Mouse (Mus musculus) stomach, embryonic 14.5 days (tissue): ENCODE measurements around the gene Rab15. TPM values are rescaled to one million over a fixed set of nuclear protein-coding genes. Genes with fewer than 3 reads are reported as not detected.
"Not testable (repeated sequence)": the region's sequence is repeated elsewhere in the genome, so short reads cannot be mapped to it uniquely, and the experiment has no call there.

Experiments
- ATAC-seq: fragments of 200-750 bp; cut with Nextera tagmentation; 2 replicates; pipeline ENCODE4 v1.8.0; 2017; ENCODE audit warnings: low read depth, moderate TSS enrichment; ENCODE audit not compliant: insufficient number of reproducible peaks, insufficient read depth, low FRiP score
- H3K27ac ChIP-seq: fragments of 300-500 bp; sonication (generic); 2 replicates; pipeline ENCODE4 v1.5.1; 2014; ENCODE audit warnings: mild to moderate bottlenecking, low read length, moderate library complexity, mixed read lengths
- H3K27me3 ChIP-seq: fragments of 300-500 bp; sonication (generic); 2 replicates; pipeline ENCODE4 v1.6.1; 2014; ENCODE audit warnings: low read length, control low read depth, mixed read lengths; ENCODE audit not compliant: control insufficient read depth, insufficient read depth
- H3K36me3 ChIP-seq: fragments of 300-500 bp; sonication (generic); 2 replicates; pipeline ENCODE4 v1.6.1; 2014; ENCODE audit warnings: mild to moderate bottlenecking, control low read depth, low read length, moderate library complexity, mixed read lengths; ENCODE audit not compliant: control insufficient read depth, insufficient read depth
- H3K4me1 ChIP-seq: fragments of 300-500 bp; sonication (generic); 2 replicates; pipeline ENCODE4 v1.6.1; 2014; ENCODE audit warnings: low read length, control low read depth, mixed read lengths; ENCODE audit not compliant: control insufficient read depth, insufficient read depth
- H3K4me2 ChIP-seq: fragments of 300-500 bp; sonication (generic); replicated peaks from 2 replicates; pipeline ENCODE4 v1.6.1; 2014; ENCODE audit warnings: low read depth, low read length, control low read depth
- H3K4me3 ChIP-seq: fragments of 300-500 bp; sonication (generic); 2 replicates; pipeline ENCODE4 v1.5.1; 2014; ENCODE audit warnings: low read depth, low read length, control low read depth
- H3K9ac ChIP-seq: fragments of 300-500 bp; sonication (generic); replicated peaks from 2 replicates; pipeline ENCODE4 v1.6.1; 2014; ENCODE audit warnings: low read depth, mild to moderate bottlenecking, control low read depth, low read length, moderate library complexity, mixed read lengths
- H3K9me3 ChIP-seq: fragments of 300-500 bp; sonication (generic); 2 replicates; pipeline ENCODE4 v1.6.1; 2016; ENCODE audit warnings: low read depth, low read length, control low read depth; ENCODE audit not compliant: control insufficient read depth
- WGBS: fragments of 180-500 bp; shearing (Covaris S2); extraction: QIAGEN DNeasy Blood & Tissue Kit; methylation state at CpG from one replicate; pipeline ENCODE4 v1.1.7; 2014; 5-methylcytosine and 5-hydroxymethylcytosine counted together
- polyA plus RNA-seq: library from polyadenylated mRNA; unstranded; fragments of >200 nt; fragmentation: Nextera tagmentation; extraction: Ambion mirVana; gene quantifications from 2 replicates; pipeline ENCODE4 v1.2.1, GENCODE M21; 2014

Rab15 gene
- polyA plus RNA-seq: 31.2 and 31.5 TPM in 2 replicates

DNA sequence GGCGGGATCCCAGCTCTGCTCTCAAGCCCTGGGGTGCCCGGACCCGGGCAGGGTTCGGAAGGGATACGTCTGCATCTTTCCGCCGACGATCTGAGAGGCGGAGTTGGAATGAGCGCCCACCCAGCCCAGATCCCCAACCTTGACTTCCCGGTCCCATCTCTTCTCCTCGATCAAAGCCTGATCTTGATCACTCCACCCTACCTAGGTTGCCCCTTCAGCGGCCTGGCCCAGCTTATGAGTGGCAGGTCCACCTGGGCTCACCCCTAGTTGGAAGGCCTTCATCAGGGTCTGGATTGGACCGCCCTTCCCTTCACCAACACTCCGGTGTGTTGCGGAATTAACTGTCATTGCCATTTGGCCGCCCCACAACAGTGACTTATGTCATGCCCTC is at the start of gene Rab15:
Rab15 (minus strand) TSS at position 258 of the 391 bp plus-strand sequence.
- peak within 1 kb of the TSS; percentile 33; the same call in 1 of the 2 replicates for H3K27ac ChIP-seq
- 3% methylated on average over 16 of the region's 17 CpGs for WGBS

DNA sequence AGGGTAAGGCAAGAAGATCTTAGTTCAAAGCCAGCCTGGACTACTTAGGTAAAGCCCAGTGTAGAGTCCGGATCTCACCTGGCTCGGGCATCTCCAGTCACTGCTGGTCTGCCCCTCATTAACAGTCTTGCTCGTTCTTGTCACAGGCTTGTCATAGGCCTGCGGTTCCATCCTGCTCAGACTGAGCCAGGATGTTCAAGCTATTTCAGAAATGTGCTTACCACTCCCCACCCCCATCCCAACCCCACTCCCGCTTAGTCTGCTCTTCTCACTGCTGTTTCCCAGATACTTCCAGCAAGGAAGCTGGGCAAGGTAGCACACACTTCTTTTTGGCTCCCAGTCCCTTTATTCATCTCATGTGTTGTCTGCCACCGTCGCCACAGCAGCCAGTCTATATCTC is 46.9 kb upstream of the Rab15 start:
- no peak overlapping the region for H3K4me2 ChIP-seq
- no peak for ATAC-seq
- no peak overlapping the region for H3K9ac ChIP-seq

More for the DNA sequence above, at the start of gene Rab15:
- H3K36me3 ChIP-seq: no peaks in the 10 kb centered on the region
- H3K9me3 ChIP-seq: no peaks in the 10 kb centered on the region
- H3K9ac ChIP-seq: peak within 1 kb of the TSS; percentile 67
- H3K4me2 ChIP-seq: peak within 1 kb of the TSS; percentile 84
- H3K4me3 ChIP-seq: peak within 1 kb of the TSS; percentile 66
- no peak for ATAC-seq
- no peaks in the 10 kb centered on the region for H3K27me3 ChIP-seq
- H3K4me1 ChIP-seq: peaks cover 20% of the 10 kb centered on the region

DNA sequence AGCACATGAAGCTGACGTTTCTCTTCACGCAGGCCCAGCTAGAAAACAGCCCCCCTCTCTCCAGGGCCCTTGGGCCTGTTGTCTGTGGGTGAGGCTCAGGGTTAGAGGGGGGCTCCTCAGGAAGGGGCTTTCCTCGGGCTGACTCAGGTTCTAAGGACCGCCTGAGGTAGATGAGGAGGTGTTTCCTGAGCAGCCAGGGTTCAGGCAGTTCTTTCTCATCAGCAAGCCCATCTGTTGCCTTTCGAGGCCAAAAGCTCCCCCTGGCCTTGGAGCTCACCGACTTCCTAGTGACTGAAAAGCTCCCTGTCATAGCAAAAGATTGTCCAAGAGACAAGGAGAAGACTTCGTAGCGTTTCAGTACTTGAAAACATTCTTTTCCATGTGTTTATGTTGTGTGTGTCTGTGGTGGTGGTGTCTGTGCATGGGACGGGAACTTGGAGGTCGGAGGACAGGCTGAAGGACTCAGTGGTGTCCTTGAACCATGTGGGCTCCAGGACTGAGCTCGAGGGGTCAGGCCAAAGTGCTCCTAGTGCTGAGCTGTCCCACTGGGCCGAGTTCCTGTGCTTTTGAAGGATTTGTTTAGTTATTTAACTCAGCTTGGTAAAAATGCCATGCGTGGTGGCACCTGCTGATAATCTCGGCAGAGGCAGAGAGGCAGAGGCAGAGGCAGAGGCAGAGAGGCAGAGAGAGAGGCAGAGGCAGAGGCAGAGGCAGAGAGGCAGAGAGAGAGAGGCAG is 45.9 kb upstream of the Rab15 start:
- no peaks in the 10 kb centered on the region; the same call in 1 of the 2 replicates for H3K36me3 ChIP-seq
- WGBS: 72% methylated on average over 14 of the region's 14 CpGs
- no peak overlapping the region for H3K9ac ChIP-seq
- ATAC-seq: no peak
- no peaks in the 10 kb centered on the region for H3K4me1 ChIP-seq
- H3K4me3 ChIP-seq: no peak overlapping the region
- no peaks in the 10 kb centered on the region for H3K9me3 ChIP-seq
- no peaks in the 10 kb centered on the region for H3K27me3 ChIP-seq
- H3K4me2 ChIP-seq: no peak overlapping the region
- H3K27ac ChIP-seq: no peak overlapping the region

More for the DNA sequence above, 46.9 kb upstream of the Rab15 start:
- H3K4me1 ChIP-seq: no peaks in the 10 kb centered on the region
- WGBS: 85% methylated on average over 7 of the region's 7 CpGs
- no peak overlapping the region for H3K27ac ChIP-seq
- H3K9me3 ChIP-seq: no peaks in the 10 kb centered on the region
- H3K27me3 ChIP-seq: no peaks in the 10 kb centered on the region
- no peak overlapping the region for H3K4me3 ChIP-seq
- H3K36me3 ChIP-seq: no peaks in the 10 kb centered on the region

DNA sequence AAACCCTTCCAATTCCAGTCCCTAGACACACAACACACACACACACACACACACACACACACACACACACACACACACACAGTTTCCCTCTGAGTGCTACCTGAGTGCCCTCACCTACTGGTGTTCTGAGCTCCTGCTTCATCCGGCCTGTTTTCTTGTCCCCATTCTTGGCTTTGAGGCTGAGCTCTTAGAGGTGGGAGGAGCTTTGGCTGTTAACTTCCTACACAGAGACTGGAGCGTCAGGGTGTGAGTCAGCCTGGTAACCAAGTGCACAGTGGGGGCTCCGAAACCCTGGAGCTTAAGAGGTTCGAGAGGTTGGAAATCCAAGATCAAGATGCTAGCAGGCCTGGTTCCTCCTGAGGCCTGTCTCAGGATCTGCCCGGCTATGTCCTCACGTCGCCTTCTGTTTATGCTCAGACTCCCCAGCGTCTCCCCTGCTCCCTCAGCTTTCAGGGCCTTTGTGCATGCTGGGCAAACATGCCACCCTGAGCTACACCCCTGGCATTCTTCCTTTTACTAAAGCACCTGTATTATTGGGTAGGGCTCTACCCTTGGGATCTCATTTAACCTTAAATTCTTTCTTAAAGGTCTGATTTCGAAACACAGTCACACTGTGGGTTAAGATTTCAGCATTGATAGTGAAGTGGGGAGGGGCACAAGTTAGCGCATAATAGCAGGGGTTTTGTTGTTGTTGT is 45.0 kb upstream of the Rab15 start:
- Histone ChIP-seq H3K9me3 (no peaks in the 10 kb centered on the region), H3K4me2 (no peak overlapping the region), H3K4me3 (no peak overlapping the region), H3K27ac (no peak overlapping the region), H3K27me3 (no peaks in the 10 kb centered on the region), H3K36me3 (no peaks in the 10 kb centered on the region; the same call in 1 of the 2 replicates), H3K9ac (no peak overlapping the region), H3K4me1 (no peaks in the 10 kb centered on the region)
- WGBS: 58% methylated on average over 10 of the region's 10 CpGs
- no peak for ATAC-seq

DNA sequence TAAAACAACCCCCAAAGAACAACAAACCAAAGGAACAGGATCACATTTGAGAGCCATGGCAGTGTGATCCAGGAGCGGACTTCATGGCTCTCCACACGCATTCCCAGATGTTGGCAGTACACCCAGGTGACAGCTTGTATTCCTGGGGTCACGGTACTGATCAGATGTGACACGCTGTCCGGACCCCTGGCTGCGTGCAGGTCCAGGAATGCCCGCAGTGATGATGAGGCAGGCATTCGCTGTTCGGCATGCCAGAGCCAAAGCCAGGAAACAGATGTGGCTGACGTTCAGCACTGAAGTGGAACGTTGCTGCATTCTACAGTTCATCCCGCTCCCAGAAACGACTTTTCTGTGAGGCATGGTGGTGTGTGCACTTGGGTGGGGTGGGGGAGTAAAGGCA is 42.6 kb upstream of the Rab15 start:
- Histone ChIP-seq H3K4me1 (no peaks in the 10 kb centered on the region), H3K4me2 (no peak overlapping the region), H3K27ac (no peak overlapping the region), H3K9me3 (no peaks in the 10 kb centered on the region), H3K27me3 (no peaks in the 10 kb centered on the region), H3K36me3 (no peaks in the 10 kb centered on the region; the same call in 1 of the 2 replicates), H3K9ac (no peak overlapping the region), H3K4me3 (no peak overlapping the region)
- ATAC-seq: no peak
- 86% methylated on average over 13 of the region's 13 CpGs for WGBS

DNA sequence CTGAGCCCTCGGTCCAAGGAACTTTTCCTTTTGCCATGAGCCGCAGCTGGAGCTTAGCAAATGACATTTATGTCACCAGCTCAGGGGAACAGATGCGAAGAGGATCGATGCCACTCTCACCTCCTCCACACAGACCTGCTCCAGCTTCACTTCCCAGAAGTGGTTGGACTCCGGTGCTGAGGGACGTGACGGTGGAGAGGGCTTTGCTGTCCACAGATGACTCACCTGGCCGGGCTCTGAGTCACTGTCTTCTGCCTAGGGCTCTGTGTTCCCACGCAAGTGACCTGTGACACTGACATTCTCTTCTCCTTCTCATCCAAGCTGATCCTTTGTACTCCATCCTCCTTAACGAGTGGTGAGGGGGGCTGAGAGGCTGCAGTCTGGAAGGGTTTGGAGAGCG is 40.9 kb upstream of the Rab15 start:
- Histone ChIP-seq H3K27me3 (no peaks in the 10 kb centered on the region), H3K9me3 (no peaks in the 10 kb centered on the region), H3K9ac (no peak overlapping the region), H3K27ac (no peak overlapping the region), H3K4me2 (no peak overlapping the region), H3K4me3 (no peak overlapping the region), H3K36me3 (no peaks in the 10 kb centered on the region; the same call in 1 of the 2 replicates), H3K4me1 (no peaks in the 10 kb centered on the region)
- no peak for ATAC-seq
- WGBS: 85% methylated on average over 11 of the region's 11 CpGs

DNA sequence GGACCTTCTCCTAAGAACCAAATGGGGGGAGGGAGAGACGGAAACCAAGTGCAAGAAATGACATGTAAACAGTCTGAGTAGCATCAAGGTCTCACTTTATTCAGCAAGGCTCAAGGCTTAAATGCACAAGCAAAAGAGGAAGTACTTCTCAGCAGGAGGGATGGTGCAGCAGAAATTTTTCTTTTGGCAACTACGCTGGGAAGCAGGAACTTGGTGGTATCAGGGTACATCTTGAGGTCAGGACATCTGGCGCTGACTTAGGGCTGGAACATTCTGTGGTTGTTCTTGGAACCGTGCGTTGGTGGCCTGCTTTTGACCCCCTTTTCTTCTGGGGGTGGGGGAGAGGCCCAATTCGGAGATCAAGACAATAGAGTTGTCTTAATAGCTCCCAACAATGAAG is 36.1 kb upstream of the Rab15 start:
- not testable (repeated sequence) for H3K9ac ChIP-seq, ATAC-seq, H3K4me3 ChIP-seq, H3K4me1 ChIP-seq, H3K4me2 ChIP-seq, H3K27me3 ChIP-seq, H3K9me3 ChIP-seq, H3K27ac ChIP-seq, H3K36me3 ChIP-seq
- 89% methylated on average over 6 of the region's 6 CpGs for WGBS

DNA sequence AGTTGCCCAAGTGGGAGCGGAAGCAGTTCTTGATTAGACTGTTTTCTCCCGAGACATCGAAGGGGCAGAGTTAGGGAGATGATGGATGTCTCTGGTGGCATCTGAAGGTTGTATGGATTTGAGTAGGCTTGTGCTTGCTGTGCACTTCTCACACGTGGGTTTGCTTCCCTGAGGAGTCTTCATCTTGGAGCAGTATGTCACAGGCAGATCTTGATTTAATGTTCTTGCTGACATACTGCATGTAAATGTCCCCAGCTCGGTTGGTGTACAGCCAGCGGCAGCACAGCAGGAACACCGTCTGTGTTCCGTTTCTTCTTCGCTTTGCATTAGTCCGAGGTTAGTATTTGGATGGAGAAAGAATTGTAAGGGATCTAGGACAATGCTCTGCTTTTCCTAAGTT is 34.4 kb upstream of the Rab15 start:
- Histone ChIP-seq H3K9ac (no peak overlapping the region), H3K4me2 (no peak overlapping the region), H3K27ac (no peak overlapping the region), H3K4me3 (no peak overlapping the region), H3K36me3 (no peaks in the 10 kb centered on the region), H3K4me1 (no peaks in the 10 kb centered on the region), H3K9me3 (no peaks in the 10 kb centered on the region; the same call in 1 of the 2 replicates), H3K27me3 (no peaks in the 10 kb centered on the region)
- WGBS: 85% methylated on average over 10 of the region's 10 CpGs
- no peak for ATAC-seq
